17 mouse cellular contexts compared by ENCODE assay signal in the genomic region with DNA sequence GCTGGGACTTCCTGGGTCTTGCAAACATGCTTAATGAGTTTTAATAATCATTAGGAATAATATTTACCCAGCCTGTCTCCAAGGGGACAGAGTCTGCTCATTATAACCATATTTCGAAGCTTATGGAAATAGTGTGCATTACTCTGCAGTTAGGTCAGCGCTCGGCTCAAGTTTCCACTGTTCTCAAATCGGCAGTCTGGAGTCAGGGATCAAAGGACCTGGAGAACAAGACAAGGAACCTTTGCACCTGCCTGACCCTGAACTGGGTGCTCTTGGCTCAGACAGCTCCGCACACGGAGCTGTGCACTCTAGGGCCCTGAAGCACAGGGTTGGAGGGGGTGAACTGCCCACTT. TPM values are rescaled to one million over a fixed set of nuclear protein-coding genes. Genes with fewer than 3 reads are reported as not detected.
DNase-seq lines count a peak whose midpoint lies in the region; ATAC-seq and TF ChIP-seq lines count a peak whose summit lies in the region.
"Had no signal": no experiment of that assay in that cellular context is flagged by ENCODE, and none has a peak within 500 bp of the region (broad histone marks: within the 10 kb centered on the region; RNA-seq: fewer than 3 reads in every experiment).

No protein-coding gene starts in this region.

- no peak overlapping the region for H3K9ac ChIP-seq in lung, embryonic 15.5 days
- no peak overlapping the region for H3K9ac ChIP-seq in kidney, postnatal 0 days (ENCODE audit: low read depth, low read length)
- H3K9ac ChIP-seq in stomach, embryonic 16.5 days (ENCODE audit: low read length), result no peak overlapping the region
- H3K9ac ChIP-seq: forebrain, embryonic 13.5 days had no signal

- H3K27ac ChIP-seq in lung, embryonic 15.5 days, result peak overlapping the region; percentile 65
- peak overlapping the region; percentile 72 for H3K27ac ChIP-seq in kidney, postnatal 0 days
- peak overlapping the region; percentile 55 for H3K27ac ChIP-seq in stomach, embryonic 16.5 days (ENCODE audit: low read length)
- H3K27ac ChIP-seq: forebrain, embryonic 13.5 days; layer of hippocampus, adult 2 months had no signal

- no peak overlapping the region for H3K4me3 ChIP-seq in lung, embryonic 15.5 days
- no peak overlapping the region for H3K4me3 ChIP-seq in kidney, postnatal 0 days (replicated peaks; ENCODE audit: low read depth, low read length)
- no peak overlapping the region for H3K4me3 ChIP-seq in stomach, embryonic 16.5 days (replicated peaks; ENCODE audit: low read length)
- H3K4me3 ChIP-seq: forebrain, embryonic 13.5 days; layer of hippocampus, adult 2 months had no signal

- peaks cover 22% of the 10 kb centered on the region for H3K36me3 ChIP-seq in lung, embryonic 15.5 days
- H3K36me3 ChIP-seq in kidney, postnatal 0 days (ENCODE audit: insufficient read depth, low read length), result peaks cover 7% of the 10 kb centered on the region; the same call in 1 of the 2 replicates
- peaks cover 5% of the 10 kb centered on the region; the same call in 1 of the 2 replicates for H3K36me3 ChIP-seq in stomach, embryonic 16.5 days (ENCODE audit: control insufficient read depth, insufficient read depth, low read length)

- WGBS in lung, embryonic 15.5 days, result 34% methylated on average over 6 of the region's 6 CpGs
- WGBS in kidney, postnatal 0 days, result 39% methylated on average over 6 of the region's 6 CpGs
- 49% methylated on average over 6 of the region's 6 CpGs for WGBS in stomach, embryonic 16.5 days

- H3K9me3 ChIP-seq in lung, embryonic 15.5 days, result no peaks in the 10 kb centered on the region
- no peaks in the 10 kb centered on the region for H3K9me3 ChIP-seq in kidney, postnatal 0 days (replicated peaks; ENCODE audit: low read length)
- H3K9me3 ChIP-seq in stomach, embryonic 16.5 days (replicated peaks; ENCODE audit: control insufficient read depth, low read length), result no peaks in the 10 kb centered on the region
- H3K9me3 ChIP-seq: forebrain, embryonic 13.5 days had no signal

- DNase-seq in cerebellum, adult 9-11 months, result peak; percentile 5
- no peak for DNase-seq in cerebellum, adult 18-20 months
- DNase-seq in lung, postnatal 4 days, result no peak
- DNase-seq in kidney, postnatal 0 days (ENCODE audit: low spot score), result peak; percentile 49
- no peak for DNase-seq in layer of hippocampus, postnatal 25 days (ENCODE audit: extremely low spot score in 1 of 2, low spot score in 1 of 2)
- DNase-seq: gastrocnemius, postnatal 14 days; heart, postnatal 36 days; thymus, postnatal 4 days had no signal

- ATAC-seq in lung, embryonic 15.5 days (ENCODE audit: borderline replicate concordance, extremely low read depth, low FRiP score, low TSS enrichment), result peak; percentile 24; the same call in 1 of the 2 replicates
- ATAC-seq in kidney, postnatal 0 days (replicated peaks; ENCODE audit: low FRiP score, low read depth), result peak; percentile 44; the same call in 1 of the 2 replicates
- peak; percentile 45; the same call in 1 of the 2 replicates for ATAC-seq in stomach, embryonic 16.5 days (ENCODE audit: insufficient read depth, low FRiP score)
- no peak for ATAC-seq in erythroid progenitor cell, adult 5-6 weeks (replicated peaks; ENCODE audit: low FRiP score, poor library complexity, severe bottlenecking)
- ATAC-seq: activated CD4-positive, CD25-positive, alpha-beta regulatory T cell, adult 4 months had no signal

- H3K4me2 ChIP-seq in lung, embryonic 15.5 days, result no peak overlapping the region
- no peak overlapping the region for H3K4me2 ChIP-seq in kidney, postnatal 0 days (ENCODE audit: low read length)
- no peak overlapping the region for H3K4me2 ChIP-seq in stomach, embryonic 16.5 days (ENCODE audit: low read depth, low read length)
- H3K4me2 ChIP-seq: forebrain, embryonic 13.5 days had no signal

- no peaks in the 10 kb centered on the region for H3K27me3 ChIP-seq in lung, embryonic 15.5 days
- no peaks in the 10 kb centered on the region for H3K27me3 ChIP-seq in kidney, postnatal 0 days (ENCODE audit: insufficient read depth, low read length)
- H3K27me3 ChIP-seq in stomach, embryonic 16.5 days (ENCODE audit: control insufficient read depth, insufficient read depth, low read length), result no peaks in the 10 kb centered on the region
- H3K27me3 ChIP-seq: forebrain, embryonic 13.5 days had no signal

- peaks cover 18% of the 10 kb centered on the region for H3K4me1 ChIP-seq in lung, embryonic 15.5 days
- H3K4me1 ChIP-seq in kidney, postnatal 0 days (replicated peaks; ENCODE audit: insufficient read depth, low read length), result peaks cover 31% of the 10 kb centered on the region
- peaks cover 42% of the 10 kb centered on the region for H3K4me1 ChIP-seq in stomach, embryonic 16.5 days (ENCODE audit: control insufficient read depth, insufficient read depth, low read length)

- no peak for TF ChIP-seq CTCF in kidney, postnatal 0 days (IDR thresholded peaks at IDR 0.05; ENCODE audit: low read depth)

RNA-seq across cellular contexts. Expression of a gene that starts 13.1 kb away (rescaled TPM):
- 20.2 and 20.3 TPM in 2 replicates for polyA plus RNA-seq in lung, embryonic 15.5 days (2015; fragmentation: Nextera tagmentation; extraction: Ambion mirVana)
- polyA plus RNA-seq in kidney, postnatal 0 days (2015; fragmentation: Nextera tagmentation; extraction: Ambion mirVana), result 5.7 and 6.4 TPM in 2 replicates
- 13.3 and 15.0 TPM in 2 replicates for polyA plus RNA-seq in stomach, embryonic 16.5 days (2015; fragmentation: Nextera tagmentation; extraction: Ambion mirVana)
- total RNA-seq in erythroid progenitor cell, adult 5-6 weeks (2015; ENCODE audit: low replicate concordance), result 0.36 and 0.42 TPM in 2 replicates
- under 0.01 TPM in 1 of 2 replicates, not detected in the other for total RNA-seq in erythroid progenitor cell, adult 5-6 weeks (2017; ENCODE audit: low replicate concordance)
- total RNA-seq in layer of hippocampus, postnatal 25 days (2021), result 1 to 10 TPM; 3.0 to 4.7 TPM

RNA-seq across cellular contexts. Expression of a gene that starts 54.9 kb away (rescaled TPM):
- polyA plus RNA-seq in lung, embryonic 15.5 days (2015; fragmentation: Nextera tagmentation; extraction: Ambion mirVana), result 8.3 and 9.2 TPM in 2 replicates
- 98.4 and 108 TPM in 2 replicates for polyA plus RNA-seq in kidney, postnatal 0 days (2015; fragmentation: Nextera tagmentation; extraction: Ambion mirVana)
- 27.3 and 27.4 TPM in 2 replicates for polyA plus RNA-seq in stomach, embryonic 16.5 days (2015; fragmentation: Nextera tagmentation; extraction: Ambion mirVana)
- total RNA-seq in erythroid progenitor cell, adult 5-6 weeks (2015; ENCODE audit: low replicate concordance), result not detected in 2 replicates
- not detected in 2 replicates for total RNA-seq in erythroid progenitor cell, adult 5-6 weeks (2017; ENCODE audit: low replicate concordance)
- not detected for total RNA-seq in layer of hippocampus, postnatal 25 days (2021)
- total RNA-seq: common myeloid progenitor, adult 5-6 weeks; gastrocnemius, postnatal 14 days; heart, postnatal 36 days; layer of hippocampus, adult 2 months; megakaryocyte, adult 5-6 weeks had no signal
- polyA plus RNA-seq: activated CD4-positive, CD25-positive, alpha-beta regulatory T cell, adult 4 months; forebrain, embryonic 13.5 days; limb, embryonic 11.5 days had no signal

Comparison
In these comparisons a context has a peak if more than half of its experiments do, and no peak if none do; other contexts are left out.
1. DNase-seq: peak in cerebellum, adult 9-11 months (single experiment) and kidney, postnatal 0 days (single experiment); none in cerebellum, adult 18-20 months (0 of 2), lung, postnatal 4 days (0 of 2) and layer of hippocampus, postnatal 25 days (0 of 2).
2. Peak in every context shown above with its lines, with median percentiles within 50 percentile points of each other: H3K27ac ChIP-seq.